Mouse (Mus musculus) testis, adult 2 months (tissue): Measurements from ENCODE around the gene Adnp.

Source experiments
- CTCF ChIP-seq: fragments of 200-500 bp; IDR thresholded peaks from 2 replicates; pipeline ENCODE4 v1.5.1; 2012; ENCODE audit warnings: low read depth, mild to moderate bottlenecking, inconsistent platforms, low read length, moderate library complexity; ENCODE audit not compliant: control insufficient read depth, insufficient read depth, insufficient replicate concordance
- POLR2A ChIP-seq: fragments of 200-500 bp; IDR thresholded peaks from 2 replicates; pipeline ENCODE4 v1.6.1; 2012; ENCODE audit warnings: low read depth, mild to moderate bottlenecking, inconsistent platforms, low read length, moderate library complexity; ENCODE audit not compliant: control insufficient read depth

DNA sequence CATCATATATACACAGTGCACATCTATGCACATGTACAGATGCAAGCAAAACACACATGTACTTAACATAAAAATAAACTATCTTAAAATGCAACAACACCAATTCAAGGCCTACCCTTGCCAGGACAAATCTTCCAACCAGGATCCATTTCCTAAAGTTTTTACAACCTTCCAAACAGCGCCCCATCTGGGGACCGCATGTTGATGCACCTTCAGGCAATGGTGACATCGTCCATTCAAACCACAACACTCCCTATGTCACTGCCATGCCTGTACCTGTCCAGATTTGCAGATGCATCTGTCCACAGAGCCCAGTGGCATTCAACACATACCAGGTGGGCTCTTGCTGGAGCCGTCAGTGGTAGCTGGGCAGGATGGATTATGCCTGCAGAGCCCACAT lies 36.4 kb upstream of the Adnp start:
- TF ChIP-seq CTCF (no peak), POLR2A (no peak)
